Mouse (Mus musculus) megakaryocyte, embryonic 14.5 days (primary cell): ENCODE measurements around the gene Mef2a.

ENCODE experiments used
- FLI1 ChIP-seq: IDR thresholded peaks from 2 replicates; pipeline ENCODE4 v1.6.1; 2012; ENCODE audit warnings: low read length, inconsistent platforms, mixed read lengths
- GATA1 ChIP-seq: IDR thresholded peaks from 3 replicates; pipeline ENCODE4 v1.6.1; 2012; ENCODE audit warnings: mixed read lengths, low read length, inconsistent platforms, borderline replicate concordance

GRCm38 (mm10) chr7:67206496-67206895 is 166.2 kb downstream of the Mef2a start:
- TF ChIP-seq GATA1 (no peak), FLI1 (no peak)
